Mouse (Mus musculus): ENCODE results near the gene Tas2r119.

GRCm38 (mm10) chr15:32204908-32205307 is 27.8 kb downstream of the Tas2r119 start:
- TF ChIP-seq CTCF (IDR thresholded peaks at IDR 0.05; ENCODE audit: extremely low read depth, insufficient read depth, insufficient read length, insufficient replicate concordance) (no peak), POLR2A (IDR thresholded peaks at IDR 0.05; ENCODE audit: low read depth, low read length) (no peak)
